Mouse (Mus musculus) lung, embryonic 15.5 days (tissue): ENCODE data around the gene Nptx1. TPM values are rescaled to one million over a fixed set of nuclear protein-coding genes. Genes with fewer than 3 reads are reported as not detected.

ENCODE experiments used
- ATAC-seq: fragments of 200-750 bp; cut with Nextera tagmentation; 2 replicates; pipeline ENCODE4 v1.8.0; 2017; ENCODE audit warnings: moderate number of reproducible peaks, borderline replicate concordance; ENCODE audit not compliant: low FRiP score, low TSS enrichment; ENCODE audit errors: extremely low read depth
- H3K27ac ChIP-seq: fragments of 300-500 bp; sonication (generic); 2 replicates; pipeline ENCODE4 v1.5.1; 2015; ENCODE audit warnings: moderate library complexity, mild to moderate bottlenecking, inconsistent platforms
- H3K27me3 ChIP-seq: fragments of 300-500 bp; sonication (generic); 2 replicates; pipeline ENCODE4 v1.6.1; 2015; ENCODE audit warnings: inconsistent platforms
- H3K36me3 ChIP-seq: fragments of 300-500 bp; sonication (generic); 2 replicates; pipeline ENCODE4 v1.6.1; 2015; ENCODE audit warnings: inconsistent platforms
- H3K4me1 ChIP-seq: fragments of 300-500 bp; sonication (generic); 2 replicates; pipeline ENCODE4 v1.6.1; 2015; ENCODE audit warnings: inconsistent platforms
- H3K4me2 ChIP-seq: fragments of 300-500 bp; sonication (generic); 2 replicates; pipeline ENCODE4 v1.6.1; 2015; ENCODE audit warnings: inconsistent platforms, mild to moderate bottlenecking, moderate library complexity
- H3K4me3 ChIP-seq: fragments of 300-500 bp; sonication (generic); 2 replicates; pipeline ENCODE4 v1.5.1; 2015; ENCODE audit warnings: mild to moderate bottlenecking, inconsistent platforms
- H3K9ac ChIP-seq: fragments of 300-500 bp; sonication (generic); 2 replicates; pipeline ENCODE4 v1.6.1; 2015; ENCODE audit warnings: inconsistent platforms
- H3K9me3 ChIP-seq: fragments of 300-500 bp; sonication (generic); 2 replicates; pipeline ENCODE4 v1.6.1; 2016; ENCODE audit warnings: inconsistent platforms
- WGBS: fragments of 180-500 bp; shearing (Covaris S2); methylation state at CpG from one replicate; pipeline ENCODE4 v1.1.7; 2015; 5-methylcytosine and 5-hydroxymethylcytosine counted together
- polyA plus RNA-seq: library from polyadenylated mRNA; unstranded; fragments of >200 nt; fragmentation: Nextera tagmentation; extraction: Ambion mirVana; gene quantifications from 2 replicates; pipeline ENCODE4 v1.2.1, GENCODE M21; 2015

Gene Nptx1
- polyA plus RNA-seq, 1 experiment from 2014 or later: 1.7 TPM

DNA sequence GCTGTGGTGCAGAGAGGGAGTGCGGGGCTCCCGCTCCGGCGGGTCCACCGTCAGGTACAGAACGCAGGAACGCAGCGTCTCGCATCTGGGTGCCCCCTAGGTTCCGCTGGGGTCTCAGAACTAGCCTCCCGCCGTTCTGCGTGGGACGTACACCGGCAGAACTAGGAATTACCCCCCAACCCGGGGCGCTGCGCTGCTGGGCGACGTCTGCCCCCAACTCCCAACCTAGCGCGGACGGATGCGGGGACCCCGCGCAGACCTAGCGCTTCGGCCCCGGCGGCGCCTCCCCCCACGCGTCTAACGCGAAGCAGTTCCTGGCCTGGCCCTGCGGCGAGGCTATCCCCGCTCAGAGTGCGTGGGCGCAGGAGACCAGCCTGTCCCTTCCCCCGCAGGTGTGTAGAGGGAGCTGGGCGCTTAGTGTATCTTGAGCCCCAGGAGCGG, 1.8 kb upstream of the Nptx1 start:
- peak overlapping the region; percentile 99 for H3K4me2 ChIP-seq
- H3K27me3 ChIP-seq: peaks cover 70% of the 10 kb centered on the region
- no peaks in the 10 kb centered on the region for H3K9me3 ChIP-seq
- H3K9ac ChIP-seq: peak overlapping the region; percentile 27
- peak overlapping the region; percentile 52 for H3K4me3 ChIP-seq
- 1% methylated on average over 43 of the region's 43 CpGs for WGBS
- no peak overlapping the region for H3K27ac ChIP-seq
- H3K4me1 ChIP-seq: peaks cover 83% of the 10 kb centered on the region
- no peaks in the 10 kb centered on the region for H3K36me3 ChIP-seq
- no peak for ATAC-seq

DNA sequence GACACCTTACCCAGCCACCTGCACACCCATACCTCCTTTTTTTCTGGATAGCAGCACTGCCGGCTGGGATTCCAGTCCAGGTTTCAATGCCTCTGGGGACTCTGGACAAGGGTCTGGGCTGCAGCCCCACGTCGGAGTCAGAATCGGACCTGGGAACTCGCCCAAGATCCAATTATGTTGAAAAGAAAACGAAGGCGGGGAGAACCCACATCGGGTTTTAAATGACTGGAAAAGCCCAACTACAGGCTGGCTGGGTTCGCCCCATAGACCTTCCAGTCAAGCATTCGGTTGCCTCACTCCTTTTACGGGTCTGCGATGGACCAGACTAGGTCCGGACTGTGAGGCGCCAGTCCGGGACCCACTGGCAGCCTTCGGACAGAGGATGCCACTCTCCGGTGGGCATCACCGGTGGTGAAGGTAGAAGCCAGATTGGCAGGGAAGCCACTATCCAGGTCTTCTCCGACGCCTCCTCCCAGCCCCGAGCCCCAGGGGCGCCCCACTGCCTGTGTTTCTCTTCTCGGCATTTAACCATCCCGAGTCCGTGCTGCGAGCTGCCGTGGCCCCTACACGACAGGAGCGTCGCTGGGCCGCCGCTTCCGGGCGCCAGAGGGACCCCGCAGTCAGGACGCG, 1.3 kb upstream of the Nptx1 start:
- Histone ChIP-seq H3K4me2 (peak overlapping the region; percentile 99), H3K36me3 (no peaks in the 10 kb centered on the region), H3K27ac (no peak overlapping the region), H3K9me3 (no peaks in the 10 kb centered on the region), H3K4me1 (peaks cover 78% of the 10 kb centered on the region), H3K27me3 (peaks cover 72% of the 10 kb centered on the region), H3K9ac (peak overlapping the region; percentile 27), H3K4me3 (peak overlapping the region; percentile 52)
- ATAC-seq: no peak
- 2% methylated on average over 36 of the region's 37 CpGs for whole genome bisulfite sequencing

DNA sequence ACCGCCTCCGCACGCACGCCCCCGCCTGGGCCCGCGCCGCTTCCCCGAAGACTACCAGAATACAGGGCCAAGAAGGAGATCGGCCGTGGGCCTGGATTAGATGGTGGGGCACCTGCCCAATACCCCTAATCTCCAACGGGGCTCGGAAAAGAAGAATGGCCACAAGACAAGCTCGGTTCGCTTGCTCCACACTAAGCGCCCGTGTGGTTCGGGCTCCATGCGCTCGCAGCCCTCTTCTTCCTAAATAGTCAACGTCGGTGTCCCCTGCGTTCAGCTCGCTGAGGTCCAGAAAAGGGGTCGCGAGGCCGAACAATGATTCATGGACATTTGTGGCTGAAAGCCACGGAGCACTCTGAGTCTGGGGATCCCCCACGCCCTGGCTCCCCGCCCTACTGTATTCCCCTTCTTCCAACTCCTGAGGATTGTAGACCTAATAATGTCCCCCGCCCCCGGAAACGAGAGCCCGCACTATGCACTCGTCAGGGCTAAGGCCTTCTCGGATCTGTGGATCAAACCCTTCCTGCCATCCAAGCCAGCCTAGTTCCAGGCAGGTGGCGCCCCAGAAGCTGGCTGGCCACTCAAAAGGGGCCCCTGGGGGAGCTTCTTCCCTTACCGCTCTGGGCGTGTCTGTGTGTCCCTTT, 518 bp upstream of the Nptx1 start:
- peak overlapping the region; percentile 99 for H3K4me2 ChIP-seq
- H3K4me1 ChIP-seq: peaks cover 70% of the 10 kb centered on the region
- H3K9ac ChIP-seq: peak overlapping the region; percentile 44
- H3K36me3 ChIP-seq: no peaks in the 10 kb centered on the region
- H3K4me3 ChIP-seq: peak overlapping the region; percentile 52
- no peak overlapping the region for H3K27ac ChIP-seq
- H3K9me3 ChIP-seq: no peaks in the 10 kb centered on the region
- WGBS: 2% methylated on average over 39 of the region's 39 CpGs
- ATAC-seq: no peak
- peaks cover 75% of the 10 kb centered on the region for H3K27me3 ChIP-seq

DNA sequence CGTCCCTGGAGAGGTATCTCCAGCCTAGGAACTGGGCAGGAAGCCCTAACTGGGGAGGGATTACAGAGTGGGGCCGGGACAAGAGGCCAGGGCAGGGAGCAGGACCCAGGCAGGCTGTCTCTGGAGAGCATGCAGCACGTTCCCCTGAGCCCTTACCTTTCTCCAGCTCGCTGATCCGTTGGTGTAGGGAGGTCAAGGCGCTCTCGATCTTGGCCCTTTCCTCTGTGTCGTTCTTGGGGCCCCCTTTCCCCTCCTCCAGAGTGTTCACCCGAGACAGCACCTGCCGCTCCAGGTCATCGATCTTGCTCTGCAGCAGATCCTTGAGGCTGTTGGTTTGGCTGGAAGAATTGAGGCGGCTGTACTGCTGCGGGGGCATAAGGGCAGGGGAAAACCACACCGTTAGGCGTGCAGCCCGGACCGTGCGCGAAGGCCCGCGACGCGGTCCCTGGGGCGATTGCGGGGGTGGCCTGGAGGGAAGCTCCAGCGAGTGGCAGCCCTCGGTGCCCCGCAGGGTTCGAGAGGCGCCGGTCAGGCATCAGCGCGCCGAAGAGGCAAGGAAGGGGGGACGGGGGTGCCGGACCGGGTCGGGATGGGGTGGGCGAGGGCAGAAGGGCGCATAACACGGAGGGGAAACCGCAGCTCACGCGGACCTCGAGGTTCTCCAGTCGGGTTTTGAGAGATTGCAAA, 914 bp downstream of the Nptx1 start:
- H3K27me3 ChIP-seq: peaks cover 88% of the 10 kb centered on the region
- H3K9me3 ChIP-seq: no peaks in the 10 kb centered on the region
- no peak overlapping the region for H3K27ac ChIP-seq
- no peak for ATAC-seq
- peak overlapping the region; percentile 44 for H3K9ac ChIP-seq
- WGBS: 1% methylated on average over 46 of the region's 46 CpGs
- no peaks in the 10 kb centered on the region for H3K36me3 ChIP-seq
- peak overlapping the region; percentile 99 for H3K4me2 ChIP-seq
- peak overlapping the region; percentile 52 for H3K4me3 ChIP-seq
- H3K4me1 ChIP-seq: peaks cover 56% of the 10 kb centered on the region

DNA sequence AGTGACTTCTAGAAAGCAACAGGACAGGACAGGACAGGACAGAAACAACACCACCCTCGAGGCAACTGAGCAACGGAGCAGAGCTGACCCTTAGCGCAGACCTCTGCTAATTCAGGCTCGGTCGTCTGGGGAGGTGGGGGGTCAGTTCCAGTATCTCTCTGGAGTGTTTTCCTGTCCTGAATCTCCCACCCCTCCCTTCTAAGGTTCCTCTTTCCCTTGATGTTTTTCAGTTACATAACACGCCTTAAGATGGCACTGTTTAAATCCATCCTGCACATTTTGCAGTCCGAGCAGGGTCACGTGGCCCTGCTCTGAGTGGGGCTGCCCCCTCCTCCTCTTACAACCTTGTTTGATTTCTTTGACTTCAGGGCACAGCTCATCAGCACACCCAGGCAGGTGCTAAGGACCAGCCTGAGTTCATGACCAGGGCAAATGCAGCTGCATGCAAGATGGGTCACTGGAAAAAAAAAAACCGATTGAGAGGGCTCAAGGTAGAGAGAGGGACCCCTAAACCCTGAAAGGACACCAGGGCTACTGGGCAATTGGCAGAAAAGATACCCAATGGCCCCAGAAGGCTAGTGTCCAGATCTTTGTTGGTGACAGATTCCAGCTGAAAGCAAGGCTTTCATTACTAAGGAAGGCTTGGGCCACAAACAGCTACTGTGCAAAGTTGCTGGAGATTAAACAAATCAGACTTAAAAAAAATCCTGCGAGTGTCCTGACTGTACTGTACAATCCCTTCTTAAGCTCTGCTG, 1.6 kb downstream of the Nptx1 start:
- WGBS: 5% methylated on average over 10 of the region's 10 CpGs
- ATAC-seq: no peak
- H3K27me3 ChIP-seq: peaks cover 84% of the 10 kb centered on the region
- no peaks in the 10 kb centered on the region for H3K36me3 ChIP-seq
- peaks cover 48% of the 10 kb centered on the region for H3K4me1 ChIP-seq
- H3K9me3 ChIP-seq: no peaks in the 10 kb centered on the region
- H3K4me2 ChIP-seq: peak overlapping the region; percentile 99
- peak overlapping the region; percentile 52 for H3K4me3 ChIP-seq
- H3K27ac ChIP-seq: no peak overlapping the region
- H3K9ac ChIP-seq: no peak overlapping the region; the same call in 1 of the 2 replicates

DNA sequence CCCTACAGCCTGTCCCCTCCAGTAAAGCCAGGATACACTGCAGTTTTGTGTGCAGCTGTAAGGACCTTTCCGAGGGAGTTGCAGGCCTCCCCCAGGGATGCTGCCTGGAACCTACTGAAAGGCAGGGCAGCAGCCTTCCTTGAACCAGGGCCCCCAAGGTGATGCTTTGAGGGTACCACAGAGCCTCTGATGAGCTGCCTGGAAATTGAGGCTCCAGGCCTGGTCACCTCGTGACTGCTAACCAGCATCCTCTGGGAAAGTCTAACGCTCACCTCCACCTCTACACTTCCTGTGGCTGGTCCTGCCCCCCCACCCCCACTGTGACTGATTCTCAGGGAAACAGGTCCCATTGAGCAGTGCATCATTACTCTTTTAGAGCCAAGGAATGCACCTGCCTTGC, 2.3 kb downstream of the Nptx1 start:
- Histone ChIP-seq H3K4me2 (no peak overlapping the region), H3K4me3 (no peak overlapping the region), H3K9ac (no peak overlapping the region), H3K36me3 (no peaks in the 10 kb centered on the region), H3K27ac (no peak overlapping the region), H3K4me1 (peaks cover 43% of the 10 kb centered on the region), H3K9me3 (no peaks in the 10 kb centered on the region), H3K27me3 (peaks cover 84% of the 10 kb centered on the region)
- ATAC-seq: no peak
- WGBS: 48% methylated on average over 3 of the region's 3 CpGs

DNA sequence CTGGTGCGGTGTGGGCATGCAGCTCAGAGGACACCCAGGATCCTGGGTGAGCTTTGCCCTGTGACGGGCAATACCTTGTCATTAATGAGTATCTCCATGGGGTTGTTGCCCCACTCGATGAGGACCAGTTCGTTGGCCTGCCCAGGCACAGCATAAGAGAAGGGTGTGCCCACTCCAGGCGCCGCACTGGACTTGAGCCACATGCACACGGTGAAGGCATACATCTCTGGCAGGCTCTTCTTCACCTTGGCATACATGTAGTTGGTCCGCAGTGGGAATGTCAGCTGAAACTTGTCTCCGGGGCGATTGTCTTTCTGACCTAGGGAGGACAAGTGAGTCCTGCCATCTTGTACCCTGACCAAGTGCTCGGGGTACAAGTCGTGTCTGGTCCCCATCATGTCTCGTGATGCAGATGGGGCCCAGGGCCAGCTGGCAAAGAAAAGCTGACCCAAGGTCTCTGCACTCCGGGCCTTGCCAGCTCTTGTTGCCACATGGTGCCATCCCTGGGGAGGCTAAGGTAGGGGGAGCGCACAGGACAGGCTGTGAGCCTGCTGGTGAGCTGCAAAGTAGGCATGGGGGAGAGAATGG, 2.9 kb downstream of the Nptx1 start:
- H3K4me2 ChIP-seq: no peak overlapping the region
- 82% methylated on average over 15 of the region's 15 CpGs for WGBS
- no peak overlapping the region for H3K9ac ChIP-seq
- peaks cover 38% of the 10 kb centered on the region for H3K4me1 ChIP-seq
- peaks cover 84% of the 10 kb centered on the region for H3K27me3 ChIP-seq
- no peak overlapping the region for H3K27ac ChIP-seq
- H3K4me3 ChIP-seq: no peak overlapping the region
- no peaks in the 10 kb centered on the region for H3K9me3 ChIP-seq
- no peaks in the 10 kb centered on the region for H3K36me3 ChIP-seq
- ATAC-seq: no peak

DNA sequence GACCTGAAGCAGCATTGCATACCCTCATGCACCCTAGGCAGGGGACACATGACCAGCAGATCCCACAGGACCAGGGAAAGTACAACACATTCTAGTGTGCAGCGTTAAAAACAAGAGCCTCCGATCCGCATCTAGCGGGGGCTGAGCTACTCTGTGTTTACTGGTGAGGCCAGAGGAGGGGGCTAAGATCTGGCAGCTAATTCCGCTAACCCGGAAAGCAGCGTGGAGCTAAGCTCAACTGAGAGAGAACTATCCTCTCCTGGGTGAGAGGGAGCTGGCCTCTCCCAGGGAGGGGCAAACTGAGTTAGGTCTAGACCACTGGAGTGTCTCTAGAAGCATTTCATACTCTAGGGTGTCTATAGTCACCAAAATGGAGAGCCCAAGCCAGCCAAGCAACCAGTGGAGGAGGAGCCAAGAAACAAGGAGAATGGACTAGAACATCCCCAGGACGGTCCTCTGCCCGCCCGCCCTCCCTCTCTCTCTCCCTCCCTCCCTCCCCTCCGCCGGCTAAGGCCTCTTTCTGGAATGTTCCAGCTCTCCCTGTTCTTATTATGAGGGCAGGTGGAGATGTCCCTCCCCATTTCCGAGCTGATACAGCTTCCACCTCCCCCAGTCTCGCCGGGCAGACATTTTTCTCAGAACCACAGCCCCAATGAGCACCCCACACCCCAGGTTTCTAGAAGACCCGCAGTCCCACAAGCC, 3.6 kb downstream of the Nptx1 start:
- no peak for ATAC-seq
- Histone ChIP-seq H3K9ac (no peak overlapping the region), H3K9me3 (no peaks in the 10 kb centered on the region), H3K27ac (no peak overlapping the region), H3K36me3 (no peaks in the 10 kb centered on the region), H3K4me3 (no peak overlapping the region), H3K4me1 (peaks cover 31% of the 10 kb centered on the region), H3K4me2 (no peak overlapping the region), H3K27me3 (peaks cover 78% of the 10 kb centered on the region)
- 47% methylated on average over 16 of the region's 16 CpGs for WGBS

DNA sequence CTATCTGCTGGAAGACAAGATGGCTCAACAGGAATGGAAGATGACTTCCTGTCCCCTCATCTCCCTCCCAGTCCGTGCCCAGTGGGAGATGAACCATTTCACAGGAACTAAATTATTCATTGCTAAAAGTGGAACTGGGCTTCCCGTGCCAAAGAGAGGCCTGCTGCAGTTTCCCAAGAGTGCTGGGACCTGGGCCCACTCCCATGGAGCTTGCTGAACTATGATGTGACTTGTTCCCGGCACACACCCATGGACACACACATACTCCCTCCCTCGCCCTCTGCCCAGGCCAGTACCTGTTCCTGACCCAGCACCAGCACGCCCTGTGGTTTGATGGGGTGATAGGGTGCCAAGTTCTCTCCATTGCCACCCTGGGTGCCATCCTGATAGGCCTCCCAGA, 4.7 kb downstream of the Nptx1 start:
- Histone ChIP-seq H3K4me1 (peaks cover 21% of the 10 kb centered on the region), H3K4me2 (no peak overlapping the region), H3K27me3 (peaks cover 68% of the 10 kb centered on the region), H3K4me3 (no peak overlapping the region), H3K9ac (no peak overlapping the region), H3K27ac (no peak overlapping the region), H3K9me3 (no peaks in the 10 kb centered on the region), H3K36me3 (no peaks in the 10 kb centered on the region)
- ATAC-seq: no peak
- 67% methylated on average over 5 of the region's 5 CpGs for WGBS

DNA sequence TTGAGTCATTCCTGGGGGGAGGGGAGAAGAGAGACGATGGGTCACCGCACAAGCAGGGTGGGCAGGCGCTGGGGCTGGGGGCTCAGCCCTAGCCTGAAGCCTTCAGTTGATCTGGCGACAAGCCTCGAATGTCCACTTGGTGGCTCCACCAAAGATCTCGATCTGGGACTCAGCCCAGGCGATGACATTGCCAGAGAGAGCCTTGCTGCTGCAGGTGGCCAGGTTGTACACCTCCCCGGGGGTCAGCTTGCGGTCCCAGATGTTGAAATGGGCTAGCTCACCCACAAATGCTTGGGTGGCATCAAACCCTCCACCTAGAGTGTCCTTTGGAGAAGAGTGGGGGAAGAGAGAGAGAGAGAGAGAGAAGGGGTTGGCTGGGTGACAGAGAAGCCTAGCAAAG, 5.2 kb downstream of the Nptx1 start:
- 45% methylated on average over 9 of the region's 9 CpGs for WGBS
- Histone ChIP-seq H3K9ac (no peak overlapping the region), H3K27me3 (peaks cover 62% of the 10 kb centered on the region), H3K36me3 (no peaks in the 10 kb centered on the region), H3K9me3 (no peaks in the 10 kb centered on the region), H3K4me1 (peaks cover 15% of the 10 kb centered on the region), H3K27ac (no peak overlapping the region), H3K4me2 (no peak overlapping the region), H3K4me3 (no peak overlapping the region)
- ATAC-seq: no peak

DNA sequence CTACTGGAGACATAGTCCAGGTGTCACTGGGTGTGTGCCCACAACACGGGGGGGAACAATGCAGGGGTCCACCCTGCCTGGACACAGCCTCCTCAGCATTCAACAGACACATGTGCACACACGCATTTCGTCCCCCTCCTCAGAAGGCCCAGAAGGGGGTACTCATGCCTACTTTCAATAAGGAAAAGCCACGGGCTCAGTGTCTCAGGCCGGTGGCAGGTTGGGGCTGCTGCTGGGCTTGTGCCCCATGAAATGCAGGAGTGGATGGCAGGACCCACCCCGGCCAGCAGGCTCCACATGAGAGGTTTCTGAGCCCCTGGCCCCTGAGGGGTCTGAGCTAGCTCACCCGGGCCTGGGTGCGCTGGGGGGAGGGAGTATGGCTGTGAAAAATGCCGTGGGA, 6.5 kb downstream of the Nptx1 start:
- Histone ChIP-seq H3K36me3 (no peaks in the 10 kb centered on the region), H3K4me2 (no peak overlapping the region), H3K4me1 (peaks cover 3% of the 10 kb centered on the region), H3K27me3 (peaks cover 50% of the 10 kb centered on the region), H3K9ac (no peak overlapping the region), H3K9me3 (no peaks in the 10 kb centered on the region), H3K27ac (no peak overlapping the region), H3K4me3 (no peak overlapping the region)
- 70% methylated on average over 9 of the region's 9 CpGs for WGBS
- no peak for ATAC-seq
